Mouse (Mus musculus): ENCODE measurements around the gene Iqcj. TPM values are rescaled to one million over a fixed set of nuclear protein-coding genes. Genes with fewer than 3 reads are reported as not detected.

The Iqcj gene
- total and polyA plus RNA-seq, 3 experiments, result 0.16 TPM; not detected in 2

DNA sequence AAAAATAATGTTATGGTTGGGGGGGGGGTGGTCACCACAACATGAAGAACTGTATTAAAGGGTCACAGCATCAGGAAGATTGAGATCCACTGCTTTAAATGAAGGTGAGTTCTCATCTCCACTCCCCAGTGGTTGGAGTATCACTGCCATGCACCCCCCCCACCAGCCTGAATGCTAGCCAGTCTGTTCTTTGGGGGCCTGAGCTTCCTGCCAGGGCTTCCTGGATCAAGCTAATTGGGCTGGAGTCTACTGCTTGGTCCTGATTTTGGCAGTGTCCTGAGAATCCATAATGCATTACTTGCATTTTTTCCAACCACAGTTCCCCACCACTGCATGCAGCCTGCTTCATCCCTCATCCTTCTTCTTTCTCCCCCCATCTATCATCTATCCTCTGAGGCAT, 68.7 kb downstream of the Iqcj start:
- Histone ChIP-seq H3K9me3 (replicated peaks) (peaks cover 4% of the 10 kb centered on the region; the same call in 1 of the 2 replicates), H3K4me1 (ENCODE audit: insufficient read depth, low read depth, low read length) (no peaks in the 10 kb centered on the region), H3K27me3 (ENCODE audit: insufficient read depth, low read length) (no peaks in the 10 kb centered on the region), H3K36me3 (replicated peaks) (no peaks in the 10 kb centered on the region), H3K4me3 (ENCODE audit: low read depth, low read length) (no peak overlapping the region)
- DNase-seq (ENCODE audit: low spot score) (no peak), ATAC-seq (ENCODE audit: extremely low read depth, insufficient number of reproducible peaks, low FRiP score, poor library complexity, severe bottlenecking) (no peak)
- TF ChIP-seq GATA2 (IDR thresholded peaks at IDR 0.05; ENCODE audit: borderline replicate concordance, low read depth, low read length), result no peak

DNA sequence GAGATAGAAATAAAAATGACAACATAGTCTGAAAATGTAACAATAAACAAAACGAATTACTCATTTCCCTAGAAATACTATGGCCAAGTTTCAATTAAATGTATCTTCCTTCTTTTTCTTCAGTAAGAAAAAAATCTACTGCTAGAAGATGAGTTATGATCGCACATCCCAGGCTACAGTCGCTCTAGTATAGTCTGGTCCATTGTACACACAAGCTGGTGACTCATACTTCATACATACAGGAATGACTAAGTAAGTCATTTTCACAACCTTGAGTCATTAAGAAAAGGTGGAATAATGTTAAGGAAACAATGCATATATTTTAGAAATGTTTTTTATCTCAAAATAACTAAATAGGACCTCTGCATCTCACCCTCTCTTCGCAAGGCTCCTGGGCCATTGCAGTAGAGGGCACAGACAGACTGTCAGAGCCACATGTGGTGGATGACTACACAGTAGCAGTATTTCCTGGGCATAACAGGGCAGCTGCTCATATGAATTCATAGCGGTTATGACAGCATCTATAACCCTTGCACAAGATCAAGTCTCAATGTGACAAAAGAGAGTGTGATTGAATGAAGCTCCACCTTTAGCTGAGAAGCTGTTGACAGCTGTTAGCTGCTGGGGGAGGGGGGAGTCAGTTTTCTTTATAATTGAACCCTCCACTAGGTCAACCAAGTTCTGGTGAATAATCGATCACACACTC, 70.1 kb downstream of the Iqcj start:
- no peaks in the 10 kb centered on the region for H3K27me3 ChIP-seq (ENCODE audit: insufficient read depth, low read length)
- TF ChIP-seq TAL1 (conservative IDR thresholded peaks at IDR 0.05; ENCODE audit: low read depth, low read length), result no peak
- no peak for TF ChIP-seq GATA1 (IDR thresholded peaks at IDR 0.05; ENCODE audit: borderline replicate concordance, low read length)
- no peak for TF ChIP-seq CTCF (IDR thresholded peaks at IDR 0.05; ENCODE audit: low read depth, low read length)
- peaks cover 4% of the 10 kb centered on the region; the same call in 1 of the 2 replicates for H3K9me3 ChIP-seq (replicated peaks)
- DNase-seq (ENCODE audit: low spot score) (no peak), ATAC-seq (ENCODE audit: extremely low read depth, insufficient number of reproducible peaks, low FRiP score, poor library complexity, severe bottlenecking) (no peak)
- H3K4me1 ChIP-seq (ENCODE audit: insufficient read depth, low read depth, low read length), result no peaks in the 10 kb centered on the region
- no peaks in the 10 kb centered on the region for H3K36me3 ChIP-seq (replicated peaks)
- H3K4me3 ChIP-seq (ENCODE audit: low read depth, low read length), result no peak overlapping the region

DNA sequence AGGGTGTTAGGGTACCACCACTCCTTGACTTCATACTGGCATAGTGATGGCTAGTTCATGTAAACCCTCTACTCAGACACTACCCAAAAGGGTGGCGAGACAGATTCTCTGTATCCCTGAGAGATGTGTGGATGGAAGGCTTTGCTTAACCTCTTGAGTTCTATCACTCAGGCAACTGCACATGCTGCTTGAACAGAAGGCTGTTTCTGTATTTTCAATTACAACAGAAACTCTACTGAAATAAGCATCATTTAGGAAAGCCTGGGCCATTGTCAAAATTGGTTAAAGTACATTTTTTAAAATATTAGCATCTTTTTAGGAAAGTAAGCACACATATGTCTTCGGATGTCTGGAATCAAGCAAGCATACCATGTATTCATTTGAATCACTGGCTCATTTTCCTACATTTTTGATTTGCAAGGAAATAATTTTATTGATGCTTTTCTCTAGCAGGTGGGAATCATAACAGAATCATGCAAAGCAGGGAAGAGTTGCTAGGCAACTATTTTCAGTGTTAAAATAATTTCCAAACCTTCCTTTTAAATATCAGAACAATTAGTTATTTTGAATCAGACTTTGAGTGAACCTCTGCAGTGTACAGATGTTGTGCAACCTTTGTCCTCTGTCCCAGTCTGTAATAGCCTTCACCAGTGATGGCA, 82.4 kb downstream of the Iqcj start:
- ATAC-seq (ENCODE audit: extremely low read depth, insufficient number of reproducible peaks, low FRiP score, poor library complexity, severe bottlenecking), result no peak

DNA sequence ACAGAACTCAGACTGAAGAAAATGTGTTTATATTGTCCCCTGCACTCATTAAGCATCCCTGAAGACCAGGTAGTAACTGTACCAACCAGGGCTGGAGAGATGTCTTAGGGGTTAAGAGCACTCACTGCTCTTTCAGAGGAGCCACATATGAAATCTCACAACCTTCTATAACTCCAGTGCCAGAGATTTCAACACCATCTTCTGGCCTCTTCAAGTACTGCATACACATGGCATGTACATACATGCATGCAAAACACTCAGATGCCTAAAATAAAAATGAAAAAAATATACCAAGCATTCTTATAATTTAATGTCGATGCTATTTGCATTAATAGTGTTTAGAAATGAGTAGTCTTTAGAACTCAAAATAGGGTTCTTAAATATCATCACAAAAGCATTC, 88.0 kb downstream of the Iqcj start:
- H3K9me3 ChIP-seq (replicated peaks), result peaks cover 11% of the 10 kb centered on the region
- H3K4me3 ChIP-seq (ENCODE audit: low read depth, low read length), result no peak overlapping the region
- DNase-seq (ENCODE audit: low spot score) (no peak), ATAC-seq (ENCODE audit: extremely low read depth, insufficient number of reproducible peaks, low FRiP score, poor library complexity, severe bottlenecking) (no peak)
- H3K27me3 ChIP-seq (ENCODE audit: insufficient read depth, low read length), result no peaks in the 10 kb centered on the region
- H3K36me3 ChIP-seq (replicated peaks), result no peaks in the 10 kb centered on the region
- H3K4me1 ChIP-seq (ENCODE audit: insufficient read depth, low read depth, low read length), result no peaks in the 10 kb centered on the region
- no peak for TF ChIP-seq TAL1 (conservative IDR thresholded peaks at IDR 0.05; ENCODE audit: low read depth, low read length)

More for the DNA sequence above, 82.4 kb downstream of the Iqcj start:
- Histone ChIP-seq H3K36me3 (replicated peaks) (no peaks in the 10 kb centered on the region), H3K27me3 (ENCODE audit: insufficient read depth, low read length) (no peaks in the 10 kb centered on the region), H3K4me1 (ENCODE audit: insufficient read depth, low read depth, low read length) (no peaks in the 10 kb centered on the region), H3K4me3 (ENCODE audit: low read depth, low read length) (no peak overlapping the region), H3K9me3 (replicated peaks) (peaks cover 4% of the 10 kb centered on the region; the same call in 1 of the 2 replicates)
- TF ChIP-seq TAL1 (conservative IDR thresholded peaks at IDR 0.05; ENCODE audit: low read depth, low read length), result no peak
- TF ChIP-seq GATA2 (IDR thresholded peaks at IDR 0.05; ENCODE audit: borderline replicate concordance, low read depth, low read length), result no peak
- no peak for TF ChIP-seq POLR2AphosphoS5 (IDR thresholded peaks at IDR 0.05; ENCODE audit: insufficient replicate concordance, low read depth, low read length)
- no peak for TF ChIP-seq CTCF (IDR thresholded peaks at IDR 0.05; ENCODE audit: low read depth, low read length)
- TF ChIP-seq GATA1 (IDR thresholded peaks at IDR 0.05; ENCODE audit: borderline replicate concordance, low read length), result no peak
- no peak for DNase-seq (ENCODE audit: low spot score)

DNA sequence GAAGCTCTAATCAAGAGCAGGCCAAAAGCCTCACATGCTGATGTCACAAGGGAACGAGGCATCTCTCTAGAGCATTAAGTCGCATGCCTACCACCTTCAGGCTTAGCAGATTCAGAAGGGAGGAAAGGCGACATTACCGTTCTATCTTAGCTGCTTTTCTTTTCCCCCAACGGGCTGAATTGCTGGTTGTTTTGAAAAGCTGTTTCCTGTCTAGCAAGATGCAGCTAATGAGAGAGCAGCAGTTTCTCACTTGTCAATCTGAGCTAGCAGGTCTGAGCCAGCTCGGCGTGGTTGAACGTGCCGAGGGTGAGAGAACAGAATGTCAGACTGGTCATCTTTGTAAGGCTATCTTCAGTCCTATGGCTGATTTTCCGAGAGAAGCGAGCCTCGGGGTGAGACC, 91.3 kb downstream of the Iqcj start:
- Histone ChIP-seq H3K4me1 (ENCODE audit: insufficient read depth, low read depth, low read length) (no peaks in the 10 kb centered on the region), H3K36me3 (replicated peaks) (no peaks in the 10 kb centered on the region), H3K9me3 (replicated peaks) (peaks cover 9% of the 10 kb centered on the region), H3K27me3 (ENCODE audit: insufficient read depth, low read length) (no peaks in the 10 kb centered on the region), H3K4me3 (ENCODE audit: low read depth, low read length) (no peak overlapping the region)
- ATAC-seq (ENCODE audit: extremely low read depth, insufficient number of reproducible peaks, low FRiP score, poor library complexity, severe bottlenecking) (no peak), DNase-seq (ENCODE audit: low spot score) (no peak)
- TF ChIP-seq GATA1 (IDR thresholded peaks at IDR 0.05; ENCODE audit: borderline replicate concordance, low read length) (no peak), POLR2AphosphoS5 (IDR thresholded peaks at IDR 0.05; ENCODE audit: insufficient replicate concordance, low read depth, low read length) (no peak), TAL1 (conservative IDR thresholded peaks at IDR 0.05; ENCODE audit: low read depth, low read length) (no peak), CTCF (IDR thresholded peaks at IDR 0.05; ENCODE audit: low read depth, low read length) (no peak), GATA2 (IDR thresholded peaks at IDR 0.05; ENCODE audit: borderline replicate concordance, low read depth, low read length) (no peak)

DNA sequence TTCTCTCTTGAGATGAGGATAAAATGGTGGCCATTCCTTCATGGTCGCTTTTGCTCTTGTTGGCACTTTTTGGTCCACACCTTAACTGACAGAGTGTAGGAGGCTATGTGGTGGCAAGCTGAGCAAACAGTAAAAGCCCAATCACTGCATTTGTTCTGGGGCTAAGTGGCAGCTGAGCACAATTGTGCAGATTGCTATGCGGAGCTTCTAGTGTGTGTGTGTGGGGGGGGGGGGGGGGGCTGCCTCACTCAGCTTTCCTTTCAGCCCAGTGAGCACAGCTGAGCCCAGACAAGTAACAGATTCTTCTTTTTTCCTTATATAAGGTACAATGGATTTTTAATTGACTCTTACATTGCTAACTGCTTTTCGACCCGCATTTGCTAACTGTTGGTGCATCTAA, 110.4 kb downstream of the Iqcj start:
- DNase-seq (ENCODE audit: low spot score), result no peak
- peaks cover 7% of the 10 kb centered on the region for H3K9me3 ChIP-seq (replicated peaks)
- no peaks in the 10 kb centered on the region for H3K27me3 ChIP-seq (ENCODE audit: insufficient read depth, low read length)
- H3K4me1 ChIP-seq (ENCODE audit: insufficient read depth, low read depth, low read length), result no peaks in the 10 kb centered on the region
- H3K36me3 ChIP-seq (replicated peaks), result no peaks in the 10 kb centered on the region
- ATAC-seq (ENCODE audit: extremely low read depth, insufficient number of reproducible peaks, low FRiP score, poor library complexity, severe bottlenecking), result no peak
- no peak overlapping the region for H3K4me3 ChIP-seq (ENCODE audit: low read depth, low read length)
- TF ChIP-seq GATA2 (IDR thresholded peaks at IDR 0.05; ENCODE audit: borderline replicate concordance, low read depth, low read length) (no peak), POLR2AphosphoS5 (IDR thresholded peaks at IDR 0.05; ENCODE audit: insufficient replicate concordance, low read depth, low read length) (no peak), GATA1 (IDR thresholded peaks at IDR 0.05; ENCODE audit: borderline replicate concordance, low read length) (no peak), CTCF (IDR thresholded peaks at IDR 0.05; ENCODE audit: low read depth, low read length) (no peak), TAL1 (conservative IDR thresholded peaks at IDR 0.05; ENCODE audit: low read depth, low read length) (no peak)

All from G1E (cell line).